Mouse (Mus musculus): ENCODE results near the gene Tacc2. TPM values are rescaled to one million over a fixed set of nuclear protein-coding genes. Genes with fewer than 3 reads are reported as not detected.

Tacc2 gene
- polyA plus RNA-seq, 1 experiment, result 66.7 TPM

GRCm38 (mm10) chr7:130560933-130561332 lies 16.3 kb upstream of the Tacc2 start:
- 67% methylated on average over 1 of the region's 1 CpGs for WGBS
- no peak overlapping the region for H3K27ac ChIP-seq (ENCODE audit: insufficient read depth, low read length)
- no peak for TF ChIP-seq POLR2A (IDR thresholded peaks at IDR 0.05; ENCODE audit: borderline replicate concordance, insufficient read depth, low read length)
- no peak for TF ChIP-seq CTCF (IDR thresholded peaks at IDR 0.05; ENCODE audit: borderline replicate concordance, insufficient read depth, low read depth, low read length)

DNA sequence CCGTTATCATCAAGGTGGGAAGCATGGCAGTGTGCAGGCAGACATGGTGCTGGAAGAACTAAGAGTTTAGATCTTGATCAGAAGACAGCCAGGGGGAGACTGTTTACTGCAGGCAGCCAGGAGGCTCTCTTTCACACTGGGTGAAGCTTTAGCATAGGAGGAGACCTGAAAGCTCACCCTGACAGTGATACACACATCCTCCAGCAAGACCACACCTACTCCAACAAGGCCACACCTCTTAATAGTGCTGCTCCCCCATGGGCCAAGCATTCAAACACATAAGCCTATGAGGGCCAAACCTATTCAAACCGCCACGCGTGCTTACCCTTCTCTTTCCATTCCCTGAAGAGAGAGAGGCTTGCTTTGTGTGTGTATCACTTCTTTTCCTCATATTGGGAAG lies 14.0 kb upstream of the Tacc2 start:
- Histone ChIP-seq H3K4me3 (replicated peaks; ENCODE audit: insufficient read depth, low read depth, low read length) (no peak overlapping the region), H3K27me3 (ENCODE audit: control insufficient read depth, insufficient read depth, low read length) (no peaks in the 10 kb centered on the region), H3K4me1 (ENCODE audit: control insufficient read depth, insufficient read depth, low read length) (no peaks in the 10 kb centered on the region; the same call in 1 of the 2 replicates), H3K27ac (ENCODE audit: insufficient read depth, low read length) (no peak overlapping the region)
- 96% methylated on average over 4 of the region's 4 CpGs for WGBS
- no peak for TF ChIP-seq POLR2A (IDR thresholded peaks at IDR 0.05; ENCODE audit: borderline replicate concordance, insufficient read depth, low read length)
- no peak for TF ChIP-seq CTCF (IDR thresholded peaks at IDR 0.05; ENCODE audit: borderline replicate concordance, insufficient read depth, low read depth, low read length)
- DNase-seq, result no peak

More at GRCm38 (mm10) chr7:130560933-130561332, 16.3 kb upstream of the Tacc2 start:
- H3K27me3 ChIP-seq (ENCODE audit: control insufficient read depth, insufficient read depth, low read length), result no peaks in the 10 kb centered on the region
- DNase-seq, result no peak
- no peaks in the 10 kb centered on the region; the same call in 1 of the 2 replicates for H3K4me1 ChIP-seq (ENCODE audit: control insufficient read depth, insufficient read depth, low read length)
- no peak overlapping the region for H3K4me3 ChIP-seq (replicated peaks; ENCODE audit: insufficient read depth, low read depth, low read length)

- no peak overlapping the region for H3K4me3 ChIP-seq (replicated peaks; ENCODE audit: insufficient read depth, low read depth, low read length)
- WGBS, result 69% methylated on average over 4 of the region's 4 CpGs
- DNase-seq, result no peak
Measured at GRCm38 (mm10) chr7:130563880-130564279, 13.4 kb upstream of the Tacc2 start.

DNA sequence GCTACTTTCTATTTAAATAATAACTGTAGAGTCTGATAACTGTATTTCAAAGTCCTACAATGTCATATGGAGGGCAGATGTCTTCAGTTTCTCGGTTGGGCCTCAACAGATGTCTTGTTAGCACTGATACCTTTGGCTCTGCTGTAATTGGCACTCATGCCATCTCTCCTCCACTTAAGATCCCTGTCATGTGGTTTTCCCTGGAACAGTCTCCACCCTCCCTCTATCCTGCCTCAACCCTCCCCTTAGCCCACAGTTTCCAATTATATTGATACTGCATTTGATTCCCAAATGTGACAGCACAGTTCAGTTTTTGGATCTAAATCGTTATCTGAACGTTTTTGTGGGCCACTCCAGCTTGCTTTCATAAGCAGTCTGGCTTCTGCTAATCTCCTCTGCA lies 12.6 kb upstream of the Tacc2 start:
- no peak for TF ChIP-seq CTCF (IDR thresholded peaks at IDR 0.05; ENCODE audit: borderline replicate concordance, insufficient read depth, low read depth, low read length)
- no peak for TF ChIP-seq POLR2A (IDR thresholded peaks at IDR 0.05; ENCODE audit: borderline replicate concordance, insufficient read depth, low read length)
- no peak overlapping the region for H3K27ac ChIP-seq (ENCODE audit: insufficient read depth, low read length)
- H3K4me1 ChIP-seq (ENCODE audit: control insufficient read depth, insufficient read depth, low read length), result no peaks in the 10 kb centered on the region
- WGBS, result 30% methylated on average over 3 of the region's 3 CpGs
- no peak overlapping the region for H3K4me3 ChIP-seq (replicated peaks; ENCODE audit: insufficient read depth, low read depth, low read length)
- no peaks in the 10 kb centered on the region for H3K27me3 ChIP-seq (ENCODE audit: control insufficient read depth, insufficient read depth, low read length)
- DNase-seq, result no peak

More at GRCm38 (mm10) chr7:130563880-130564279, 13.4 kb upstream of the Tacc2 start:
- H3K27ac ChIP-seq (ENCODE audit: insufficient read depth, low read length), result no peak overlapping the region
- H3K27me3 ChIP-seq (ENCODE audit: control insufficient read depth, insufficient read depth, low read length), result no peaks in the 10 kb centered on the region
- TF ChIP-seq CTCF (IDR thresholded peaks at IDR 0.05; ENCODE audit: borderline replicate concordance, insufficient read depth, low read depth, low read length) (no peak), POLR2A (IDR thresholded peaks at IDR 0.05; ENCODE audit: borderline replicate concordance, insufficient read depth, low read length) (no peak)
- H3K4me1 ChIP-seq (ENCODE audit: control insufficient read depth, insufficient read depth, low read length), result no peaks in the 10 kb centered on the region

GRCm38 (mm10) chr7:130568783-130569436 lies 8.3 kb upstream of the Tacc2 start:
- Histone ChIP-seq H3K4me3 (replicated peaks; ENCODE audit: insufficient read depth, low read depth, low read length) (no peak overlapping the region), H3K27me3 (ENCODE audit: control insufficient read depth, insufficient read depth, low read length) (no peaks in the 10 kb centered on the region), H3K27ac (ENCODE audit: insufficient read depth, low read length) (no peak overlapping the region), H3K4me1 (ENCODE audit: control insufficient read depth, insufficient read depth, low read length) (peaks cover 7% of the 10 kb centered on the region)
- TF ChIP-seq CTCF (IDR thresholded peaks at IDR 0.05; ENCODE audit: borderline replicate concordance, insufficient read depth, low read depth, low read length), result no peak
- TF ChIP-seq POLR2A (IDR thresholded peaks at IDR 0.05; ENCODE audit: borderline replicate concordance, insufficient read depth, low read length), result no peak
- no peak for DNase-seq
- 92% methylated on average over 9 of the region's 9 CpGs for WGBS

- H3K27me3 ChIP-seq (ENCODE audit: control insufficient read depth, insufficient read depth, low read length), result no peaks in the 10 kb centered on the region
- no peak overlapping the region for H3K4me3 ChIP-seq (replicated peaks; ENCODE audit: insufficient read depth, low read depth, low read length)
- no peak overlapping the region for H3K27ac ChIP-seq (ENCODE audit: insufficient read depth, low read length)
- TF ChIP-seq CTCF (IDR thresholded peaks at IDR 0.05; ENCODE audit: borderline replicate concordance, insufficient read depth, low read depth, low read length), result no peak
- H3K4me1 ChIP-seq (ENCODE audit: control insufficient read depth, insufficient read depth, low read length), result peaks cover 7% of the 10 kb centered on the region
- 49% methylated on average over 7 of the region's 7 CpGs for WGBS
- DNase-seq, result no peak
Measured at GRCm38 (mm10) chr7:130570472-130570871, 6.8 kb upstream of the Tacc2 start.

DNA sequence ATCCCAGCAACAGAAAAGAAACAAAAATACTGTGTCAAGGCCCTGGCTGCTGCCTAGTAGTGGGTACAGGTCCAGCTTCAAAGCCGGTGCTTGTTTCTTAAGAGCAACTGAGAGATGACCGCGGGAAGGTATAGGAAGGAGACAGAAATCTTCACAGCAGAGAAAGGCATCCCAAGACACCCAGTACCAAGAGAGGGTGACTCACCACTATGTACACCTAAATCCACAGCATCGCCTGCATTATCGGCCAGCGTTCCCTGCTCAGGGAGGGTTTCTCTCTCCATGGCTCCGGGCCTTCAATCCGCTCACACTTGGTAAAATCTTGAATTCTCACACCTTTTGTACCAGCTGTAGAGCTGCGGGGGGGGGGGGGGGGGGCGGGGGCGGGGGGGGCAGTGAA lies 4.4 kb upstream of the Tacc2 start, which contains the start of gene Nsmce4a:
TSS of gene Nsmce4a (minus strand) at position 298 of the 400 bp plus-strand sequence.
- TF ChIP-seq POLR2A (IDR thresholded peaks at IDR 0.05; ENCODE audit: borderline replicate concordance, insufficient read depth, low read length), result no peak
- no peak within 1 kb of the TSS for H3K4me3 ChIP-seq (replicated peaks; ENCODE audit: insufficient read depth, low read depth, low read length)
- WGBS, result 71% methylated on average over 11 of the region's 11 CpGs
- no peaks in the 10 kb centered on the region for H3K27me3 ChIP-seq (ENCODE audit: control insufficient read depth, insufficient read depth, low read length)
- DNase-seq, result no peak
- H3K27ac ChIP-seq (ENCODE audit: insufficient read depth, low read length), result no peak within 1 kb of the TSS
- peaks cover 7% of the 10 kb centered on the region for H3K4me1 ChIP-seq (ENCODE audit: control insufficient read depth, insufficient read depth, low read length)

DNA sequence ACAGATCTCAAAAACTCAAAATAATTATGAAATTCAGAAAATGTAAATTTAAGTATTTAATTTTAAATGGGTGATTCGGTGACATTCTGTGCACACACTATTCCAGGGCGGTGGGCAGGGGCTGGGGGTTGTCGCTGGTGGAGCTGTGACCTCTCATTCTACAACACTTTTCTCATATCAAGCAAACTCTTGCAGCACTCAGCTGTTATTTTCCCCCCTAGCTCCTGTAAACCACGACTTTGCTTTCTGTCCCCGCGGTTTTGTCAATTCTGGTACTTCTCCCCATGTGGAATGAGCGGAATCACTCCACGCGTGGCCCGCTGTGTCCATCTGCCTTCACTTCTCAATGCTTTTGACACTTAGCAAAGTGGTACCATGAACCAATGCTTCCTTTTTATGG lies 3.5 kb upstream of the Tacc2 start:
- no peaks in the 10 kb centered on the region for H3K27me3 ChIP-seq (ENCODE audit: control insufficient read depth, insufficient read depth, low read length)
- peaks cover 7% of the 10 kb centered on the region for H3K4me1 ChIP-seq (ENCODE audit: control insufficient read depth, insufficient read depth, low read length)
- DNase-seq, result no peak
- H3K4me3 ChIP-seq (replicated peaks; ENCODE audit: insufficient read depth, low read depth, low read length), result no peak overlapping the region
- no peak overlapping the region for H3K27ac ChIP-seq (ENCODE audit: insufficient read depth, low read length)
- 94% methylated on average over 10 of the region's 10 CpGs for WGBS
- TF ChIP-seq POLR2A (IDR thresholded peaks at IDR 0.05; ENCODE audit: borderline replicate concordance, insufficient read depth, low read length), result no peak
- TF ChIP-seq CTCF (IDR thresholded peaks at IDR 0.05; ENCODE audit: borderline replicate concordance, insufficient read depth, low read depth, low read length), result no peak
